Mouse (Mus musculus): ENCODE measurements around the gene Myo5c. TPM values are rescaled to one million over a fixed set of nuclear protein-coding genes. Genes with fewer than 3 reads are reported as not detected.
A peak's percentile ranks its signal among the peaks of the same experiment; 100 is the strongest.

Myo5c gene
- total RNA-seq, 2 experiments from 2014 or later: 0.59 to 0.81 TPM

- Histone ChIP-seq H3K27ac (peak within 1 kb of the TSS; percentile 14; the same call in 1 of the 2 replicates), H3K4me3 (no peak within 1 kb of the TSS)
- TF ChIP-seq CTCF (conservative IDR thresholded peaks at IDR 0.05): no peak
- DNase-seq (ENCODE audit: low spot score in 2 of 2): no peak
These were observed 74.5 kb downstream of the Myo5c start, which contains the start of gene Gnb5 for GRCm38 (mm10) chr9:75306126-75306898. TSS of gene Gnb5 (plus strand) at chr9:75306288.

DNA sequence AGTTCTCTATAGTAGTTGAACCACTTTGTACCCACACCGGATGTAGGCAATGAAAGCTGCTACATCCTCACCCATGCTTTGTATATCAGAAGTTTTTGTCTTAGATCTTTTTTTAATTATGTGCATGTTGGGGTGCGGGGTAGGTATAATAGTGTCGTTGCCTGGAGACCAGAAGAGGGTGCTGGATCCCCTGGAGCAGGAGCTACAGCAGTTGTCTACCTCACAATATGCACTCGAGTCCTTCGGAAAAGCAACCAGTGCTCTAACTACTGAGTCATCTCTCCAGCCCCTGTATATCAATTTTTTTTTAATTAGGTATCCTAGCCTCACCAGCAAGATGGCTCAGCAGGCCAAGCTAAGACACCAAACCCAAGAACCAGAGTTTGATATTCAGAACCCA, 75.2 kb downstream of the Myo5c start:
- Histone ChIP-seq H3K4me3 (no peak overlapping the region), H3K27ac (no peak overlapping the region; the same call in 1 of the 2 replicates)
- no peak for DNase-seq (ENCODE audit: low spot score in 2 of 2)
- no peak for TF ChIP-seq CTCF (conservative IDR thresholded peaks at IDR 0.05)

DNA sequence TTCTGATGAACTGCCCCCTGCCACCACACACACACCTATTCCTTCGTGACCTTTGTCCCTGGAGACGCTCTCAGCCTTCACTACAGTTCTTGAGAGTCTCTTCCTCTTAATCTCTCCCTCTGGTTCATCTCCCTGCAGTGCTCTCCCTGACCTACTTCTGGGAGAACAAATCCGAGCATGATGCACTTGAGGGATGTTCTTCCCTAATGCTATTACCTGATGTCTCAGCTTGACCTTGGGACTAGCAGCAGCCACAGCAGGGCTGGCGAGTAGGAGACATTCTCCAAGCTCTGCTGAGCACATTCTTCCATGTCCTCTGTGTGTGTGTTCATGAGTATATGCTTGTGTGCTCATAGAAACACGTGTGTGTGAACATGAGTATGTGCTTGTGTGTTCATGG, 76.8 kb downstream of the Myo5c start:
- Histone ChIP-seq H3K4me3 (no peak overlapping the region), H3K27ac (no peak overlapping the region)
- no peak for TF ChIP-seq CTCF (conservative IDR thresholded peaks at IDR 0.05)
- no peak for DNase-seq (ENCODE audit: low spot score in 2 of 2)

GRCm38 (mm10) chr9:75312008-75312407, 80.2 kb downstream of the Myo5c start:
- Histone ChIP-seq H3K27ac (no peak overlapping the region), H3K4me3 (no peak overlapping the region)
- DNase-seq (ENCODE audit: low spot score in 2 of 2): peak; percentile 70 to 89
- TF ChIP-seq CTCF (conservative IDR thresholded peaks at IDR 0.05): peak; percentile 98

- DNase-seq (ENCODE audit: low spot score in 2 of 2): no peak
- no peak for TF ChIP-seq CTCF (conservative IDR thresholded peaks at IDR 0.05)
- H3K4me3 ChIP-seq: peak overlapping the region; percentile 93
- peak overlapping the region; percentile 94; the same call in 1 of the 2 replicates for H3K27ac ChIP-seq
These were observed 81.5 kb downstream of the Myo5c start for GRCm38 (mm10) chr9:75313138-75313831.

DNA sequence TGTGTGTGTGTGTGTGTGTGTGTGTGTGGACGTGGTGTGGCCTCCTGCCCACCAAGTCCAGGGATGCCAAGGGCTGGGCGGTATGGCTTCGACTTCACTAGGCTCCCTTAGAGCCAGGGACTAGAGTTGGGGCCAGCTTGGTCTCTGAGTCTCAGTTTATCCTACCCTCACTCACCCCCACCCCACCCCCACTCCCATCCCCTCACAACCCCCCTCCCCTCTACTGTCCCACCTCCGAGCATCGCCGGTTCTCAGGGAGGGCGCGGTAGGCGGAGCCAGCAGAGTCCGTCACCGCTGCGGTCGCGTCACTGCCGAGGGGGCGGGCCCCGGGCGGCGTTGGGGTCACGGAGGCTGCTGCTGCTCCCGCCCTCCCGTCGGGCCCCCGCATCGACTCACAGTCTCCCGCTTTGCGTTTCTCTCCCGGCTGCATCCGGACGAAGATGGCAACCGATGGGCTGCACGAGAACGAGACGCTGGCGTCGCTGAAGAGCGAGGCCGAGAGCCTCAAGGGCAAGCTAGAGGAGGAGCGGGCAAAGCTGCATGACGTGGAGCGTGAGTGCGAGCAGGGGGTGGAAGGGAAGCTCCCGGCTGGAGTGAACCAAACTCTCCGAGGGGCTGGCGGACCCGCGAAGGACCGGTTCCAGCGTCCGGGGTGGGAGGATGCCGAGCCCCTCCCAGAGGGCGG, 82.2 kb downstream of the Myo5c start:
- Histone ChIP-seq H3K27ac (peak overlapping the region; percentile 94), H3K4me3 (peak overlapping the region; percentile 93)
- DNase-seq (ENCODE audit: low spot score in 2 of 2): peak; percentile 86 to 88
- peak; percentile 36 for TF ChIP-seq CTCF (conservative IDR thresholded peaks at IDR 0.05)

- peak overlapping the region; percentile 93 for H3K4me3 ChIP-seq
- no peak for TF ChIP-seq CTCF (conservative IDR thresholded peaks at IDR 0.05)
- peak in 1 of 2 experiments; percentile 28 for DNase-seq (ENCODE audit: low spot score in 2 of 2)
- peak overlapping the region; percentile 94 for H3K27ac ChIP-seq
These were observed 82.8 kb downstream of the Myo5c start for GRCm38 (mm10) chr9:75314517-75315105.

DNA sequence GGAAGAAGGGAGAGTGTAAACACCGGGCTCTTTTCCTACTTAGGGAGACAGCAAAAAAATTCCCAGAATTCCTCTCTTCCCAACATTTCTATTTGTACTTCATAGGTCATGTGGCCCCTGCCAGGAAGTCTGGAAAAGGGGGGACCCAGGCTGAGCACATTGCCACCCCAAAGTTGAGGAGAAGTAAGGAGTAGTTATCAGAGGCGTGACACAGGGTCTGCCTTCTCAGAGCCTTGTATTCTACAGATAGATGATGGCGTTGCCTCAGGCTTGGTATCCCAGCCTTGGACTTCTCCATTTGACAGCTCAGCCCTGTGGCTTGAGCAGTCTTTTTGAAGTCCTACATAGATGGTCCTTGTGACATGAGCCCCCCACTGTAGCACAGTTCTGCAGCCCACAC, 83.4 kb downstream of the Myo5c start:
- no peak for DNase-seq (ENCODE audit: low spot score in 2 of 2)
- Histone ChIP-seq H3K4me3 (peak overlapping the region; percentile 93), H3K27ac (peak overlapping the region; percentile 94; the same call in 1 of the 2 replicates)
- TF ChIP-seq CTCF (conservative IDR thresholded peaks at IDR 0.05): no peak

DNA sequence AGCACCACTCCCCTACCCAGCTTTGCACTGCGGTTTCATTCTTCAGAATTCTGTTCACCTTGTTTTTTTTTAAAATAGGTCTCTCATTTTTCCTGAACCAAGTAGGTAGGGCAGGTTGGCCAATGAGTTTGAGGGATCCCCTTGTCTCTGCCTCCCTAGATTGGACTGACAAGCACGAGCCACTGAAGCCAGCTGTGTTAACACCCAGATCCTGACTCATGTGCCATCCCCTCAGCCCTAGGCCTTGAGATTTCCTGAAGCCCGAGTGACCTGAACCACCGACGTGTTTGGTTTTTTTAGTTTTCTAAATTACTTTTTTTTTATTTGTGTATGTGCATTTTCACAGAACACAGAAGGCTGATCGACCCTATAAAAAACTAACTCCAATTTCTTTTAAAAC, 85.0 kb downstream of the Myo5c start:
- DNase-seq (ENCODE audit: low spot score in 2 of 2): no peak
- no peak overlapping the region for H3K27ac ChIP-seq
- TF ChIP-seq CTCF (conservative IDR thresholded peaks at IDR 0.05): no peak
- H3K4me3 ChIP-seq: no peak overlapping the region

DNA sequence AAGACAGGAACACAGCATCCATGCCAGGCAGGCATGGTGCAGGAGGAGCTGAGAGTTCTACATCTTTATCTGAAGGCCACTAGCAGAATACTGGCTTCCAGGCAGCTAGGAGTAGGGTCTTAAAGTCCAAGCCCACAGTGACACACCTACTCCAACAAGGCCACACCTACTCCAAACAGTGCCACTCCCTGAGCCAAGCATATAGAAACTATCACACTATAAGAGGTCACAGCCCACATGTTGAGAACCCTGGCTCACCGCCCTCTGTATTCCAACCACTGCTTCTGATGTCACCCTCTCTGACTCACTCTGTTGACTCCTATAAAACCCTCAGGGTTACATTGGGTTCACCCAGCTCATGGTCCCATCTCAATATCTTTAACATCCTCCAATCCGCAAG, 86.4 kb downstream of the Myo5c start:
- Histone ChIP-seq H3K4me3 (no peak overlapping the region), H3K27ac (peak overlapping the region; percentile 69; the same call in 1 of the 2 replicates)
- TF ChIP-seq CTCF (conservative IDR thresholded peaks at IDR 0.05): no peak
- DNase-seq (ENCODE audit: low spot score in 2 of 2): no peak

DNA sequence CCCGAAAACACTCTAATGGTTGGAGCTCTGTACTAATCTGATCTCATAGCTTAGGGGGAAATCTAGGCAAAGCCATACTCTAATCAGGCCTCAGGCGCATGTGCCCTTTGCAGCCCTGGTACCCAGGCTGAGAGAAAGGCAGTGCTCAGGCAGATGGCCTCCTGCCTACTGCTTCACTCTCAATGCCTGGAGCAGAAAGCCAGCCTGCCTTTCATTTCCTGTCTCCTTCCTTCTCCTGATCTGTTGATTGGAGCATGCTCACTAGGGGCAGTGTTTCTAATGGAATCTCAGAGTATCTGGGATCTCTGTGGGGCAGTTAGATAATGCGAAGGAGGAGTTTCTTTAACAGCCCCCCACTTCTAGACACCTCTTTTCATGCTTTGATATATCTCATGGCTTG, 87.5 kb downstream of the Myo5c start:
- TF ChIP-seq CTCF (conservative IDR thresholded peaks at IDR 0.05): peak; percentile 67
- Histone ChIP-seq H3K27ac (peak overlapping the region; percentile 69), H3K4me3 (no peak overlapping the region)
- peak; percentile 42 to 52 for DNase-seq (ENCODE audit: low spot score in 2 of 2)

DNA sequence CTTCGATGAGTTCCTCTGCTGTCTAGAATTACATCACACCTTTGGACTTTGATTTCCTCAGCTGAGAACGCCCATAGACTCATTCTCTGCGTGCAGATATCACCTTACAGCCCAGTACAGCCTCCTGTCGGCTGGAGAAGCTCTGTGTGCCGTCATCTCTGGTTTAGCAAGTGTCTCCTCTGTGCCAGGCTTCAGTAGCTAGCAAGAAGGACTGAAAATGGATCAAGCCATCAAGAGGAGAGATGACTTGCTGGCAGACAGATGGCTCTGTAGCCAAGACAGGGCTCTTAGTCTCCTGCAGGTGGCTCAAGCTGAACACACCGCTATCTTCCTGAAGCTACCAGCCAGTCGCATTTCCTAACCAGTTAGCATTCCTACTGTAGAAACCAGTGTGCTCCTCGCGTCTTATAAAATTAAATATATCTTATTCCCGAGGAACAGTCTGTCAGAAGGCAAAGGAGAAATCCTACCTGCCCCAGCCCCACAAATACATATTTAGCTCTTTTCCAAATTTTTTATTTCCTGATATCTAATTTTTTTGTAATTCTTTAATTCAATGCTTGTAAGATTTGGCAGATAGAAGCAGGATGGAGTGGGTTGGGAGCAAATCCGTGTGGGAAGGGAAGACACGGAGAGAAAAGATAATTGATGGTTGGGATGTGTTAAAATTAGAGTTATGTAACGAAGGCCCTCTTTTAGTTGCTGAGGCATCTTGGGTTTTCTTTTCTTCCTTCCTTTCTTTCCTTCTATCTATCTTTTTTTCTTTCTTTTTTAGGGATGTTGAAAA, 90.5 kb downstream of the Myo5c start:
- Histone ChIP-seq H3K4me3 (no peak overlapping the region), H3K27ac (peak overlapping the region; percentile 87)
- no peak for TF ChIP-seq CTCF (conservative IDR thresholded peaks at IDR 0.05)
- DNase-seq (ENCODE audit: low spot score in 2 of 2): peak in 1 of 2 experiments; percentile 47

All from layer of hippocampus, adult 2 months (tissue).